Mouse (Mus musculus): ENCODE results near the gene Fgf18. TPM values are rescaled to one million over a fixed set of nuclear protein-coding genes. Genes with fewer than 3 reads are reported as not detected.

Fgf18 gene
- total RNA-seq, 2 experiments from 2014 or later = 2.9 to 3.4 TPM

DNA sequence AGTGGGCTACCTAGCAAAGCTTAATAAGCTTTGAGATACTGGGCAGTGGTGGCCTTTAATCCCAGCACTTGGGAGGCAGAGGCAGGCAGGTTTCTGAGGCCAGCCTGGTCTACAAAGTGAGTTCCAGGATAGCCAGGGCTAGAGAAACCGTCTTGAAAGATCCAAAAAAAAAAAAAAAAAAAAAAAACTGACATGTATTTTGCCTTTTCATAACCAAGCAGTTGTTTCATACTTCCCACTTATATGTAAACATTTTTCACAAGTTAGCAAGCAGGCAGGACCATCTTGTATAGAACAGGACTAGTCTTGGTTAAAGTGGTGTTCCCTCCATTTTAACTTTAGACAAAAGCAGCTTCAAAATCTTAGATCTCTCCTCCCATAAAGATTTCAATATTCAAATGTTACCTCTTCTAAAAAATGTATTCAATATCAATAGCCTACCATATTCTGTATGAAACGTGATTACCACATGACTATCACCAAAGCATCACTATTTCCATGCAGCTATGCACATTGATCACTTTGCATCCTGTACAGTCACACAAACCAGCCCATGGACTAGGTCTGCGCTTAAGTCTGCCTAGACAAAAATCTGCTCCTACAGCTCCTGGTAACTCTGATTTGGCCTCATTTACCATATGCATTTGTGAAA lies 4.1 kb upstream of the Fgf18 start:
- no peak for DNase-seq (ENCODE audit: low spot score in 2 of 2)

GRCm38 (mm10) chr11:33150364-33150763 lies 3.2 kb upstream of the Fgf18 start:
- DNase-seq (ENCODE audit: low spot score in 2 of 2) = no peak

DNA sequence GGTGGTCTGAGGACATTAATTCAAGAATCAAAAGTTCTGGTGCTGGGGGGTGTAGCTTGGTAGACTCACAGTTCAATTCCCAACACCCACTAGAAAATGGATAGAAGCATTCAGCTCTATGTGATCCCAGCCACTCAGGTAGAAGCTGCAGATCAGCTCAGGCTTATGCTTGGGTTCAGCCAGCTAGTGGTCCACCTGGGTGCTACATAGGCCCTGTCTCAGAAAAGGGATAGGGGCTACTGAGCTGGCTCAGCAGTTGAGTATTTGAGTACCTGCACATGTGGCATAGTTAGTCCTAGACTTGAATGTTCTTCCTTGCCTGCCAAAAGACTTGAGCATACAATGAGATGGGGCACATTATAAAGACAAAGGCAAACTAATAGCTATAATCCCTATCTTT lies 2.3 kb upstream of the Fgf18 start:
- no peak for DNase-seq (ENCODE audit: low spot score in 2 of 2)

DNA sequence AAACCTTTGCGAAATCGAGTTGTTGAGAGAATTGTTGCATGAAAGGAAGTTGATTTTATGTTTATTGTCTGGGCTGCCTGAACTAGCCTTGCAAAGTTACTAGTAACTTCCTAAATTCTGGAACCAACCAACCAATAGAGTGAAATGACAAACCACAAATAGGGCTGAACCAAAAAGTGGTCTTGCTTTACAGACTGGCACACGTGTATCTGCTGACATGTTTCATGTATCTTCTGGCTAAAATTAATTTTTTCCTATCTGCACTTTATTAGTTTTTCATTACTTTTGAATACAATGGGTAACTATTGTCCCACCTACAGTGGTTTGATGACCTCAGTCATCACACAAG lies 1.9 kb upstream of the Fgf18 start:
- no peak for DNase-seq (ENCODE audit: low spot score in 2 of 2)

DNA sequence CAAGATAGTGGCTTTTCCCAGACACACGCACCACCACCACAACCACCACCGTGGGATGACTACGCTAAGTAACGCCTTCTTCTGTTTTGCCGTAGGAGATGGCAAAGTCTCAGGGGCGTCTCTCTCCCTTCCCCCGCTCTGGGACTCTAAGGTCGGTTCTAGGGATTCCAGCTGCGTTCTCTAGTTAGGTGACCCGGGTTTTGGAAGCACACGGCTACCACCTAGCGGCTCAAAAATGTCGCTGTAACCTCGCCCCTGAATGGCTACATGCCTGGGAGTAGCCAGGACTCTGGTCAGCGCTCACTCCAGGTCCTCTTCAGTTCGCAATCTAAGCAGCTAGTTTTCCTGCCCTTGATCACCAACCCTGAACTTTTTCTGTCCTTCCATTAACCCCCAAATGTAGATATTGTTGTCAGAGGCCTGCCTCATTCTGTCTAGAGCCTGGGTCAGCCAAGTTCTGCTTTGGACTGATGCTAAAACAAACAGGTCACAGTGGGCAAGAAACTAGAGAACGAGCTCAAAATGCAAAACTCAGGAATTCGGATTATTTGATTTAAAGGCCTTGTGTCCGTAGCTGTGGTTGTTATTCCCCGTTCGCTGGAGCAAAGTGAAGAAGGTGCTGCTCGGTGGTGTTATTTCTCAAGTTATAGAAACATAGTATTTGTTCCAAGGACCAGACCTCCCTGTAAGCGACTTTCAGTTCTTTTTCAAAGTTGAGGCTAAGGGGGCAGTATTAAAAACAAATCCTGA lies 1.3 kb upstream of the Fgf18 start:
- DNase-seq (ENCODE audit: low spot score in 2 of 2) = peak; percentile 62 to 72

- DNase-seq (ENCODE audit: low spot score in 2 of 2) = peak in 1 of 2 experiments; percentile 27
Observed at GRCm38 (mm10) chr11:33147572-33148337, 555 bp upstream of the Fgf18 start.

DNA sequence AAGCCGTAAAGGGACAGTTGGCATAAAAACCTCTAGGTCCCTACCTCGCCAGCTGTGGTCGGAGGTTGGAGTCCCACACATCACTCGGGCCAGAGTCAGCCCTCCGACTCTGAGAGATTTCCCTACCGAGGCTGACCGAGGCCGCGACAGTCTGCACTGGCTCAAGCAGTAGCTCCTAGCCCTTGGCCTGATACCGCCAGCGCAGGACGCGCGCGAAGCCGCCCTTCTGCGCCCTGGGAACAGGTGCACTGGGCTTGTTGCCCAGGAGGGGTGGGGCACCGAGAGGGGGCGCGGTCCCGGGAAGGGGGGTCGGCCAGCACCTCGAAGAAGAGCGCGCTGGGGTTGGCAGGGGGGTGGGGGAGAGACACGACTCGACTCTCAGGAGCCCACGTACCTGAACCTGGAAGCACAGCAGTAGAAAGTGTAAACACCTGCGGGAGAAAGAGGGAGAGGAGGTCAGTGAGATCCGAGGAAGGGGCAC lies 509 bp downstream of the Fgf18 start:
- DNase-seq (ENCODE audit: low spot score in 2 of 2) = peak in 1 of 2 experiments; percentile 26

DNA sequence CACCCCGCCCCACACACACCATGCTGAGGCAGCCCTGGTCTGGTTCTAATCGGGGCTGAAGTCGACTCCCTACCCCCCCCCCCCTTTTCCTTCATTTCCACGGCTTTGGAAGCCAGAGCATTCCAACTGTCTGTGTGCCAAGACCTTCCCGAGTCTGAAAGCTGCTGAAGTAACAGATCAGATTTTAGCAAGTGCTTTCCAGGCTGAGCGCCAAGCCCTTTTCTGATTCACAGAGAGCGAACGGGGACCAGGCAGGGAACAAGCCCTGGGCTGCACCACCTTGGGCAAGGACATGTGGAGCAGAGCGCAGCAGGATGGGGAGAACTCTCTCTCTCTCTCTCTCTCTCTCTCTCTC lies 1.1 kb downstream of the Fgf18 start:
- peak; percentile 83 to 89 for DNase-seq (ENCODE audit: low spot score in 2 of 2)

- peak in 1 of 2 experiments; percentile 23 for DNase-seq (ENCODE audit: low spot score in 2 of 2)
Observed at GRCm38 (mm10) chr11:33145201-33146142, 1.7 kb downstream of the Fgf18 start.

- no peak for DNase-seq (ENCODE audit: low spot score in 2 of 2)
Observed at GRCm38 (mm10) chr11:33143906-33144305, 3.3 kb downstream of the Fgf18 start.

GRCm38 (mm10) chr11:33142801-33143200 lies 4.4 kb downstream of the Fgf18 start:
- DNase-seq (ENCODE audit: low spot score in 2 of 2) = no peak

- no peak for DNase-seq (ENCODE audit: low spot score in 2 of 2)
Observed at GRCm38 (mm10) chr11:33140111-33140460, 7.1 kb downstream of the Fgf18 start.

- DNase-seq (ENCODE audit: low spot score in 2 of 2) = peak in 1 of 2 experiments; percentile 0
Observed at GRCm38 (mm10) chr11:33139458-33140110, 7.6 kb downstream of the Fgf18 start.

DNA sequence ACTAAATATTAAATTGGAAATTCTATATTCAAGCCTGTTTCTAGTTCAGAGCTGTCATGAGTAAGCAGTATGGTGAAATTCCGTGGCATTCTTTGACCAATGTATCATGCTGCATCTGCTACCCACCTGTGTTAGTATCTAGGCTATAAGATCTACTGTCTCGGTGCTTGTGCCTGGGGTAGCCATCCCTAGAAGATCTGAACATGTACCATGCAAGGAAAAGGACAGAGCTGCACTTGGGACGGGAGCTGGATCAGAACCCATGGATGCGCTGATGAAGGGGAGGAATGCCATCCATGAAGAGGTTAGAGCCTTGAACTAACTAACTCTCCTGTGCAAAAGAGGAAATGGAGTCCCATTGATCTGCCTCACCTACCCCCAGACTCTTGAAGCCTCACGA lies 8.5 kb downstream of the Fgf18 start:
- no peak for DNase-seq (ENCODE audit: low spot score in 2 of 2)

GRCm38 (mm10) chr11:33134391-33134986 lies 12.7 kb downstream of the Fgf18 start:
- DNase-seq (ENCODE audit: low spot score in 2 of 2) = peak in 1 of 2 experiments; percentile 0

DNA sequence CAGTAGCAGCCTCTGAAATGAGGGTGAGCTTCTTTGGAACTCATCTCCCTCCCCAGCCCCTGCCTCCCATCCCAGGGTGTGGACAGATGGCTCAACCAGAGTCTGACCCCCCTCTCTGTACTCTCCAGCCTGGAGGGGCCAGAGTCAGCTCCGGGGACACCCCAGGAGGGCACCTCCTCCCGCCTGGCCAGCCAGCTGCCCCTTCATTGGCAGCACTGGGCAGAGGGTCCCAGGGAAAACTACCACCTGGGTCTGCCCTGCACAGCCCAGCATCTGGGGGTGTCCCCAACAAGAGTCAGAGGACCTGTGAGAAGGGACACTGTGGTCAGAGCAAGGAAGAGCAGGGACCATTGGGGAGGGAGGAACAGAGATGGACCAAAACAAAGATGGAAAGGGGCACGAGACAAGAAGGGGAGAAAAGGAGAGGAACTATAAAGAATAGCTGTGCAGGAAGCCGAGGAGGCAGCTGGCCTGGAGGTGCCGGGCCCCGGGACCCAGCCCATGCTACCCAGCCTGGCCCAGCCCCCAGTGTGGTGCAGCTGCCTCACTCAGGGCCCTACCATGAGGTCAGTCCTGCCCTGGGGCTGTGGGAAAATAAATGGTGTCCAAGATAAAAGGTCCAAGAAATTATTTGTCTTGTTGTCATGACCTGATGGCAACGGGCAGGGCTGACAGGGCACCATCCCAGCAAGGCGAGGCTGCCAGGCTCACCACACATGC lies 14.4 kb downstream of the Fgf18 start:
- DNase-seq (ENCODE audit: low spot score in 2 of 2) = no peak

- DNase-seq (ENCODE audit: low spot score in 2 of 2) = no peak
Observed at GRCm38 (mm10) chr11:33127058-33127457, 20.1 kb downstream of the Fgf18 start.

- DNase-seq (ENCODE audit: low spot score in 2 of 2) = no peak
Observed at GRCm38 (mm10) chr11:33122575-33123268, 24.5 kb downstream of the Fgf18 start.

DNA sequence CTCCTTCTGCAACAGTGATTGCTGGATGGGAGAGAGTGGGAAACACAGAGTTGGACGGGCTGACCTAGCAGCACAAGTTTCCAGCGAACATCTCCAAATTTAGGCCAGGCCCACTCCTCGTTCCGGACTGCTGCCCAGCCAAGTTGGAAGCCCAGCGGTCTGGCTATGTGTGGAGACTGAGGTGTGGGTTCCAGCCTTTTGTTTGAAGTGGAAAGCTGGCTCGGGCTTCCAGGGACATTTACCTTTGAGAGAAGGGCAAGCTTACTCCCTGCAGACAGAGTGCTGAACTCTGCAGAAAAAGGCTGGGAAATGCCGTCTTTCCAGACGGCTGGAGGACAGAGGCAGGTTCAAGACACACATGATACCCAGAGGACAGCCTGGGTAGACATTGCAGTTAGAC lies 27.6 kb downstream of the Fgf18 start:
- no peak for DNase-seq (ENCODE audit: low spot score in 2 of 2)
